Mouse (Mus musculus) testis, adult 2 months (tissue): ENCODE measurements around the gene Mtcp1.

ENCODE experiments used
- CTCF ChIP-seq: fragments of 200-500 bp; IDR thresholded peaks from 2 replicates; pipeline ENCODE4 v1.5.1; 2012; ENCODE audit warnings: low read depth, mild to moderate bottlenecking, inconsistent platforms, low read length, moderate library complexity; ENCODE audit not compliant: control insufficient read depth, insufficient read depth, insufficient replicate concordance
- POLR2A ChIP-seq: fragments of 200-500 bp; IDR thresholded peaks from 2 replicates; pipeline ENCODE4 v1.6.1; 2012; ENCODE audit warnings: low read depth, mild to moderate bottlenecking, inconsistent platforms, low read length, moderate library complexity; ENCODE audit not compliant: control insufficient read depth

- TF ChIP-seq CTCF (no peak), POLR2A (no peak)
These were observed 13.0 kb downstream of the Mtcp1 start for GRCm38 (mm10) chrX:75403350-75403749.
